Mouse (Mus musculus) bone marrow, adult 2 months (tissue): ENCODE data around the gene Nbl1.

Experiments
- CTCF ChIP-seq: fragments of 200-500 bp; IDR thresholded peaks from 2 replicates; pipeline ENCODE4 v1.5.1; 2011; ENCODE audit warnings: low read length, control low read depth; ENCODE audit not compliant: control insufficient read depth, insufficient read depth
- POLR2A ChIP-seq: fragments of 200-500 bp; IDR thresholded peaks from 2 replicates; pipeline ENCODE4 v1.6.1; 2011; ENCODE audit warnings: low read depth, mild to moderate bottlenecking, control low read depth, low read length, borderline replicate concordance; ENCODE audit not compliant: control insufficient read depth

DNA sequence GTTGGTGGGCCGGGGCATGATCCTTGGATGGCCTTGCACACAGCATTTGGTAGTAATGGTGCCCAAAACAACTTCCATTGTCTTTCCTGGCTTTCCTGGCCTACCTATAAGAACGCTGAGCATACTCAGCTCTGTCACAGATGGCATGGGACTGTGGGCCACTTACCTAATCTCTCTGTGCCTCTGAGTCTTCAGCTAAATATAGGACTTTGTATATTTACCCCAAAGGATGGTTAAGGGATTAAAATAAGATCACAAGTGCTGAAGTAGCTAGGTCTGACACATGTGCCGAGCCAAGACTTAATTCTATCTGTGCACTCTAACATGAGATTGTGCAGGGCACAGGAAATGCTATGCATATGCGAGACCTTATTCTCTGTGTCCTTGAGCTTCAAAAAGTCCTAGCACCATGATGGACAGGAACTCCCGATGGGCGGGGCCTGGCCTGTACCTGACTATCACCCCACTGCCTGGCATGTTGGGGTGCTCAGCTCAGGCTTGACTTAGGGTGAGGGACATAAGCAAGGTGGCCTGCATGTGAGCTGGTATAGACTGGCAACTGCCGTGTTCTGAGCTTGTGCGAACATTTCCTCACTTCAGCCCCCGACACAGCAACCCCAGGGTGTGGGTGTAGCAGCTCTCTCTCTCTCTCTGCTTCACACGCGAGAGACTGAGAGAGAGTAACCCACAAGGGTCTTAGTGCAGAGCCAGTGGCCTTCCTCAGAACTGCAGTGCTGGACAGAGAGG is 59.4 kb downstream of the Nbl1 start:
- TF ChIP-seq POLR2A (no peak), CTCF (no peak)
